20 mouse cellular contexts compared by ENCODE assay signal in the genomic region with DNA sequence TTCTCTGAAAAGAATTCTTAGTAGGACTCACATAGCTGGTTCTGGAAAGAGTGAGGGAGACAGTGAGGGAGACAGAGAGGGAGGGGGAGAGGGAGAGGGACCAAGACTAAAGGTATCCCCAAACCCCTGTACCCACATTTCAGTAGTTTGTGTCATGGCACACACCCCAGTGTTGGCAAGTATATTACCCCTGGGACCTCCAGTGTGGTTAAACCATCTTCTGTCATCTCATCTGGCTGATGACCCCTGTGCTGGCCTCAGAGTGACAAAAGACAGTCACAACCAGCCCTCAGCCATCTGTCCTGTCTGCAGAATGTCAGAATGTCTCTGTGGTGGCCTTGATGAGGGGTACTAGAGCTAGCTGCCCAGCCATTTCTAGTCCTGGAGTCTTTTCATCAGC.
DNase-seq lines count a peak whose midpoint lies in the region.
"Had no signal": no experiment of that assay in that cellular context is flagged by ENCODE, and none has a peak within 500 bp of the region (broad histone marks: within the 10 kb centered on the region; RNA-seq: fewer than 3 reads in every experiment).

No protein-coding gene starts in this region.

- H3K4me3 ChIP-seq in heart, embryonic 10.5 days: no peak overlapping the region
- no peak overlapping the region for H3K4me3 ChIP-seq in limb, embryonic 10.5 days
- H3K4me3 ChIP-seq: embryonic facial prominence, embryonic 10.5 days; embryonic facial prominence, embryonic 12.5 days; forebrain, embryonic 12.5 days had no signal

- H3K27ac ChIP-seq in heart, embryonic 10.5 days: no peak overlapping the region
- no peak overlapping the region for H3K27ac ChIP-seq in limb, embryonic 10.5 days
- H3K27ac ChIP-seq: embryonic facial prominence, embryonic 10.5 days; embryonic facial prominence, embryonic 12.5 days; forebrain, embryonic 12.5 days had no signal

- no peaks in the 10 kb centered on the region for H3K4me1 ChIP-seq in heart, embryonic 10.5 days
- no peaks in the 10 kb centered on the region for H3K4me1 ChIP-seq in limb, embryonic 10.5 days
- H3K4me1 ChIP-seq: embryonic facial prominence, embryonic 10.5 days; embryonic facial prominence, embryonic 12.5 days; forebrain, embryonic 12.5 days had no signal

- no peaks in the 10 kb centered on the region for H3K9me3 ChIP-seq in heart, embryonic 10.5 days
- H3K9me3 ChIP-seq in limb, embryonic 10.5 days (replicated peaks): no peaks in the 10 kb centered on the region
- H3K9me3 ChIP-seq: forebrain, embryonic 12.5 days had no signal

- DNase-seq in cerebellum, postnatal 10 days: peak; percentile 71 to 80
- DNase-seq in cerebellum, postnatal 4 days (ENCODE audit: low spot score in 2 of 2): no peak
- peak; percentile 14 for DNase-seq in heart, adult 11 months
- no peak for DNase-seq in heart, embryonic 10.5 days (ENCODE audit: low spot score)
- peak; percentile 35 for DNase-seq in left cerebral cortex, postnatal 4 days
- DNase-seq in left cerebral cortex, postnatal 10 days (ENCODE audit: extremely low spot score in 1 of 2, low spot score in 2 of 2): no peak
- peak; percentile 7 for DNase-seq in limb, embryonic 10.5 days (ENCODE audit: low spot score)
- DNase-seq: adrenal gland, adult 8-10 months; adrenal gland, postnatal 14 days; adrenal gland, postnatal 36 days; B cell, adult 2 months; cerebellum, adult 11-12 months; cerebellum, adult 2 months; cerebellum, adult 9-11 months; cerebellum, postnatal 36 days had no signal

- intact Hi-C loops in left cerebral cortex, postnatal 4 days (cut with DNase I): no loop called here
- intact Hi-C loops in left cerebral cortex, postnatal 10 days (cut with DNase I): no loop called here

- H3K27me3 ChIP-seq in heart, embryonic 10.5 days (ENCODE audit: insufficient read depth, poor library complexity, severe bottlenecking): no peaks in the 10 kb centered on the region
- no peaks in the 10 kb centered on the region for H3K27me3 ChIP-seq in limb, embryonic 10.5 days (ENCODE audit: low read depth, poor library complexity, severe bottlenecking)
- H3K27me3 ChIP-seq: CH12.LX; embryonic facial prominence, embryonic 12.5 days; forebrain, embryonic 12.5 days had no signal

- H3K36me3 ChIP-seq in heart, embryonic 10.5 days: no peaks in the 10 kb centered on the region
- H3K36me3 ChIP-seq in limb, embryonic 10.5 days: no peaks in the 10 kb centered on the region
- H3K36me3 ChIP-seq: embryonic facial prominence, embryonic 10.5 days; embryonic facial prominence, embryonic 12.5 days; forebrain, embryonic 12.5 days; G1E had no signal

Comparison
In these comparisons a context has a peak if more than half of its experiments do, and no peak if none do; other contexts are left out.
1. DNase-seq: peak in cerebellum, postnatal 10 days (2 of 2), heart, adult 11 months (single experiment), left cerebral cortex, postnatal 4 days (single experiment) and limb, embryonic 10.5 days (single experiment); none in cerebellum, postnatal 4 days (0 of 2), heart, embryonic 10.5 days (single experiment) and left cerebral cortex, postnatal 10 days (0 of 2).